Mouse (Mus musculus) liver, adult 2 months (tissue): ENCODE data around the gene Kif6. TPM values are rescaled to one million over a fixed set of nuclear protein-coding genes. Genes with fewer than 3 reads are reported as not detected.

ENCODE experiments used
- DNase-seq: peaks from one replicate; pipeline ENCODE4 v3.0.0-alpha.2; 2011; ENCODE audit warnings: low read depth, low spot score; ENCODE audit errors: extremely low read depth
- H3K27ac ChIP-seq: fragments of 200-500 bp; replicated peaks from 2 replicates; pipeline ENCODE4 v1.5.1; 2012; ENCODE audit warnings: low read depth, mild to moderate bottlenecking, control low read depth, inconsistent platforms, low read length; ENCODE audit not compliant: insufficient read depth
- H3K27me3 ChIP-seq: fragments of 200-500 bp; 2 replicates; pipeline ENCODE4 v1.6.1; 2012; ENCODE audit warnings: mild to moderate bottlenecking, moderate library complexity, low read length, inconsistent platforms; ENCODE audit not compliant: control insufficient read depth, insufficient read depth
- H3K36me3 ChIP-seq: fragments of 200-500 bp; 2 replicates; pipeline ENCODE4 v1.6.1; 2012; ENCODE audit warnings: low read length, inconsistent platforms; ENCODE audit not compliant: control insufficient read depth, insufficient read depth
- H3K4me1 ChIP-seq: fragments of 200-500 bp; 2 replicates; pipeline ENCODE4 v1.6.1; 2011; ENCODE audit warnings: low read length; ENCODE audit not compliant: control insufficient read depth, insufficient read depth
- H3K4me3 ChIP-seq: fragments of 200-500 bp; 2 replicates; pipeline ENCODE4 v1.5.1; 2011; ENCODE audit warnings: low read depth, mild to moderate bottlenecking, control low read depth, low read length, moderate library complexity; ENCODE audit not compliant: insufficient read depth
- H3K79me2 ChIP-seq: fragments of 200-500 bp; 2 replicates; pipeline ENCODE4 v1.6.1; 2012; ENCODE audit warnings: inconsistent platforms, mild to moderate bottlenecking, low read length, moderate library complexity; ENCODE audit not compliant: control insufficient read depth, insufficient read depth
- H3K9ac ChIP-seq: fragments of 200-500 bp; 2 replicates; pipeline ENCODE4 v1.6.1; 2012; ENCODE audit warnings: low read depth, mild to moderate bottlenecking, control low read depth, inconsistent platforms, low read length
- CTCF ChIP-seq: fragments of 200-500 bp; IDR thresholded peaks from 2 replicates; pipeline ENCODE4 v1.5.1; 2011; ENCODE audit warnings: low read depth, low read length, control low read depth
- POLR2A ChIP-seq: fragments of 200-500 bp; IDR thresholded peaks from 2 replicates; pipeline ENCODE4 v1.6.1; 2011; ENCODE audit warnings: low read length, control low read depth; ENCODE audit not compliant: insufficient read depth; ENCODE audit errors: extremely low read depth
- WGBS: fragments of 180-500 bp; shearing (Covaris S2); methylation state at CpG from one replicate; pipeline ENCODE4 v1.1.7; 2018; 5-methylcytosine and 5-hydroxymethylcytosine counted together
- polyA plus RNA-seq: library from polyadenylated mRNA; depleted of rRNA; stranded (reverse); fragments of >200 nt; gene quantifications from 2 replicates; pipeline ENCODE4 v1.2.3, GENCODE M21; 2012
- total RNA-seq: library from RNA; depleted of rRNA; stranded (reverse); fragments of >200 nt; gene quantifications from 2 replicates; pipeline ENCODE4 v1.2.3, GENCODE M21; 2014

Gene Kif6
- total and polyA plus RNA-seq, 2 experiments: not detected

DNA sequence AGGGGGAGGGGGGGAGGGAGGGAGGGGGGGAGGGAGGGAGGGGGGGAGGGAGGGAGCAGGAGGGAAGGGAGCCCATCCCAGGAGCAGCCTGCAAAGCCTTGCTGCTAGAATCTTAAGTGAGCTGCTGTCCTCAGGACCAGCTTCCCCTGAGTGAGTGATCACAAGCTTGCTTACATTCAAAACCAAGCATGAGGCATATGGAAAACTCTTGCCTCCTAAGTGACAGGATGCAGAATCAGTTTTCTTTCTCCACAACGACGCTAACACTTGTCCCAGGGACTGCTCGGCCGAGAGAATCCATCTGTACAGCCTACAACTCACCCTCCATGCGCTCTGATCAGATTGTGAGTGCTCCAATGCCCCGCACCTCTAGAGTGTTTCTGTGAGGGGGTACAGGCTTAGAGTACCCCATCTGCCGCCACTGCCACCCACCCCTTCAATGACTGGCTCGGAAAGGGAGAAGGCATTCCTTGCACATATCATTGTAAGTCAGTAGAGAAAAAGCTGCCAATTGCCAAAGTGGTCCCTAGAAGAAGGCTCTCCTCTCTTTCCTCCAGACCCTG, 251.8 kb downstream of the Kif6 start:
- no peak for TF ChIP-seq POLR2A
- TF ChIP-seq CTCF: no peak
- no peak for DNase-seq
- no peaks in the 10 kb centered on the region for H3K36me3 ChIP-seq
- H3K27ac ChIP-seq: no peak overlapping the region
- no peaks in the 10 kb centered on the region for H3K4me1 ChIP-seq
- H3K9ac ChIP-seq: no peak overlapping the region
- no peak overlapping the region for H3K4me3 ChIP-seq
- H3K27me3 ChIP-seq: no peaks in the 10 kb centered on the region
- H3K79me2 ChIP-seq: no peaks in the 10 kb centered on the region
- 59% methylated on average over 8 of the region's 8 CpGs for WGBS

DNA sequence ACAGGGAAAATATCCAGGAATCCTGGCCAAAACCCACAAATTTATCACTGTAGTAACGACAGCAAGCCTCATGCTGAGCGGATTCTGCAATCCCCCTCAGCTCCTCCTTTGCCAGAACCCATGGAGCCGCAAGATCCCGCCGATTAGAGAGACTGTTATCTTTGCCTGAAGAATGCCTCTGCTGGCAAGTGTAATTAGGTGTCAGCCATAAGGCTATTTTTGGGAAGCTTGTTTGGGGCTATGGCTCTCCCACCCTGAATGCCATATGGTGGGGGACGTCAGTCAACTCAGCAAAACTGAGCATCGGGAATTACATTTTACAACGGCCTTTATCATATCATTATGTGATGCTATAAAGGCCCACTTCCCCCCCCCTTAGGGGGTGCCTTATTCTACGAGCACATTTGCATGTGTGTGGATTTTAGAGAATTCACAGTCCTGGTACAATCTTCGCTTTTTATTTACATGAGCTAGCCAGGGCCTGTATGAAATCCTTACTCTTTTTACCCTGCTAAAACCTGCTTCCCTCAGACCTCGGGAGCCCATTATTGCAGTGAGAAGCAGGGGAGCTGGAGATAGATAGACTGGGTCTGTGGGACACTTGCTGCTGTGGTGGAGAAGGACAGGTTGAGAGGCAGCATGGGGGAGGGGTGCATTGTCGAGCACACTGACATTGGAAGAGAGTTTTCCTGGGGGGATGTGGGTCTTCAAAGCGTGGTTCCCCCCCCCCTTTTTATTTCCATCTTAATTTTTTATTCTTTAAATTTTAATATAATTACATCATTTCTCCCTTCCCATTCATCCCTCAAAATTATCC, 252.6 kb downstream of the Kif6 start:
- no peaks in the 10 kb centered on the region for H3K4me1 ChIP-seq
- H3K79me2 ChIP-seq: no peaks in the 10 kb centered on the region
- H3K27ac ChIP-seq: no peak overlapping the region
- WGBS: 35% methylated on average over 13 of the region's 13 CpGs
- H3K36me3 ChIP-seq: no peaks in the 10 kb centered on the region
- no peak for TF ChIP-seq POLR2A
- no peak for DNase-seq
- H3K4me3 ChIP-seq: no peak overlapping the region
- no peaks in the 10 kb centered on the region for H3K27me3 ChIP-seq
- no peak overlapping the region for H3K9ac ChIP-seq

DNA sequence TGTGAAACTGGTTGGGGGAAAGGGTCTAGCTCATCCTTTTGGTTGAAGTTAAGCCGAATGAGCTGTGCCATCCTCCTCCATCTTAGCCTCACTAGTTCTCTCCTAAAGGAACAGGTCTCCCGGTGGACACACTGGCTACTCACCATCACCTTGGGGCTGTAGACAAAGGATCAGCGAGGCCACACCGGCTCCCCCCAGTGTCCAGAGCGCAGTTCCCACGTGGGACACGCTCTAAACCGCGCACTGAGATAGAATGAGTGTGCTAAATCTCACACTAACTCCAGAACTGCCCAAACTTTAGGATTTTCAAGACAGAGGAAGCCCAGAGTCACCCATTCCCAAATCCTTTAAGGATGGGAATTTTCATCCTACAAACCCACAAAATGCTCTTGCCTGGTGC, 254.3 kb downstream of the Kif6 start:
- WGBS: 68% methylated on average over 9 of the region's 9 CpGs
- no peaks in the 10 kb centered on the region for H3K36me3 ChIP-seq
- no peak for DNase-seq
- no peaks in the 10 kb centered on the region for H3K79me2 ChIP-seq
- H3K27ac ChIP-seq: no peak overlapping the region
- no peak overlapping the region for H3K4me3 ChIP-seq
- no peaks in the 10 kb centered on the region for H3K4me1 ChIP-seq
- no peaks in the 10 kb centered on the region for H3K27me3 ChIP-seq
- H3K9ac ChIP-seq: no peak overlapping the region
- TF ChIP-seq POLR2A (no peak), CTCF (no peak)

DNA sequence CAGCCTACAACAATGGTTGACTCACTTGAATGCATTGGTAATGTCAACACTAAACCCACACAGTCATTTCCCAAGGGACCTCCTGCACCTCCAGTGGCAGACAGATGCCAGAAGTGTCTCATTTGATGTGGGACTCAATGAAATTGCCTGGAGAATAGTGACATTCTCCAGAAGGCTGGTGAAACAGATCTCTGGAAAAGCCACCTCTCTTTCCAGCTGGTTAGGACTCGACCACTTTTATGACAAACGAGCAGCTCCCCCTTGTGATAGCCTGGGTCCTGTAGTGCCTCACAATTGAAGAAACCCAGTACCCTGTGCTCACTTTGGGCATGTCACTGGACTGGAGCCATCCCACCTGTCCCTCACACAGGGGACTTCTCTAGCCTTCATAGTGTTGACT, 257.4 kb downstream of the Kif6 start:
- Histone ChIP-seq H3K9ac (no peak overlapping the region), H3K79me2 (no peaks in the 10 kb centered on the region), H3K4me3 (no peak overlapping the region), H3K27me3 (no peaks in the 10 kb centered on the region), H3K36me3 (no peaks in the 10 kb centered on the region), H3K27ac (no peak overlapping the region), H3K4me1 (no peaks in the 10 kb centered on the region)
- no peak for DNase-seq
- 33% methylated on average over 2 of the region's 2 CpGs for WGBS
- TF ChIP-seq POLR2A: no peak
- TF ChIP-seq CTCF: no peak

DNA sequence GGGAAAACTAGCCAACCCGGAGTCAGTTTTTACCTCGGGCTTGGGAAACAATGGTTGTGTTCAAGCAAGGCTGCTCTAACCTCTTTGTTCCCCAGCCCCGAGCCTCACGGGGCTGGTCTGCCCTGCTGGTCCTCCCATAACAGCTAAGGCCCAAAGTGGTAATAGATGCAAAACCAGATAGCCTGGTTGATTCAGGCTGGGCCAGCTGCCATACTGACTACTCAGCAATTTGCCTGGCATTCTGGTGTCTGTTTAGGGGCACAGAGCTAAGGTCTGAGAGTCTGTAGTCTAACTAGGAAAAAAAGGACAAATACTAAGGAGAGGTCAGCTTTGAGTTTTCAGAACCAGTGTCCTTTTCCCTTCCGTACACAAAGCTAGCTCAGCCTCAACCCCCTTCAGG, 259.8 kb downstream of the Kif6 start:
- no peak for TF ChIP-seq CTCF
- TF ChIP-seq POLR2A: no peak
- no peak overlapping the region for H3K27ac ChIP-seq
- H3K79me2 ChIP-seq: no peaks in the 10 kb centered on the region
- H3K9ac ChIP-seq: no peak overlapping the region
- H3K36me3 ChIP-seq: no peaks in the 10 kb centered on the region
- WGBS: 81% methylated on average over 5 of the region's 5 CpGs
- H3K4me1 ChIP-seq: no peaks in the 10 kb centered on the region
- no peak overlapping the region for H3K4me3 ChIP-seq
- no peaks in the 10 kb centered on the region for H3K27me3 ChIP-seq
- no peak for DNase-seq

DNA sequence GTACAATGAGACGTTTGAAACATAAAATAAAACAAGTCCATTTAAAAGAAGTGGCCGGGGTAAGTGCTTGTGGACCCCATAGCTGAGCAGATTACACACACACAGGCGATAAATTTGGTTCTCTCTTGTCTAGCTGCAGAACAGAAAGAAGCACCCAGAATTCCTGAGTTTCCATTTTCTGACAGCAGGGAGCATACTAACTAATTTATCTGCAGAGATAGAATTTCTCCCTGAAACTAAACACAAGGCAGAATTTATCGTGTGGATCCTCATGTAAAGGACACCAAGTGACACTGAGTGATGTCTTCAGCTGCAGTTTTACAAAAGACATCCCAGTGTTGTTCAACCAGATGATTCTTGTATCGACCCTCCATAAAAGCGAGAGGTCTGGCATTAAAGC, 260.5 kb downstream of the Kif6 start:
- Histone ChIP-seq H3K27me3 (no peaks in the 10 kb centered on the region), H3K9ac (no peak overlapping the region), H3K27ac (no peak overlapping the region), H3K36me3 (no peaks in the 10 kb centered on the region), H3K79me2 (no peaks in the 10 kb centered on the region), H3K4me1 (no peaks in the 10 kb centered on the region), H3K4me3 (no peak overlapping the region)
- no peak for DNase-seq
- WGBS: 74% methylated on average over 6 of the region's 6 CpGs
- no peak for TF ChIP-seq CTCF
- TF ChIP-seq POLR2A: no peak
